Mouse (Mus musculus) E14TG2a.4 (cell line): Measurements from ENCODE around the gene Cstf2t.

Experiments used
- CTCF ChIP-seq: conservative IDR thresholded peaks from 2 replicates; pipeline ENCODE4 v1.5.1; 2014; ENCODE audit warnings: low read length
- NANOG ChIP-seq: IDR thresholded peaks from 2 replicates; pipeline ENCODE4 v1.6.1; 2014; ENCODE audit warnings: borderline replicate concordance, low read length, mixed read lengths
- POU5F1 ChIP-seq: IDR thresholded peaks from 2 replicates; pipeline ENCODE4 v1.6.1; 2014; ENCODE audit warnings: low read length, borderline replicate concordance

DNA sequence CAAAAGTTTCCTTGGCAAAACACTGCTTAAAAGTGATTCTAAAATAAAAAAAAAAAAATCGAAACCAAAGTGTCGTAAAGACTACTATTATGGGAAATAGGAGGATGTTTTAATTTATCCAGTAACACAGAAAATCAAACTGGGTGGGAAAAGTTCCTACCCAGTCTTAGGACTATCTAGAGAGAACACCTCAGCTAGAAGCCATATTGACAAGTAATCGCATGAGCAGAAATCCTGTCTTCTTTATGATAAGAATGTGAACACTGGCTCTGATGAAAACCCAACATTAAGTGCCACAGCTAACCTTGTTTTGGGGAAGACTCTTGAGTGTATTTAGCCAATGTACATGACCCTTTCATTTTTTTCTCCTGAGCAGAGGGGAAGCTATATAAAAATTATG lies 15.2 kb downstream of the Cstf2t start:
- TF ChIP-seq CTCF (no peak), POU5F1 (no peak), NANOG (no peak)
